Mouse (Mus musculus) central nervous system, embryonic 18 days (tissue): ENCODE measurements around the gene Rpl36al. TPM values are rescaled to one million over a fixed set of nuclear protein-coding genes. Genes with fewer than 3 reads are reported as not detected.

ENCODE experiments used
- polyA plus RNA-seq: library from polyadenylated mRNA; depleted of rRNA; stranded (reverse); fragments of >200 nt; gene quantifications from 2 replicates; pipeline ENCODE4 v1.2.3, GENCODE M21; 2012; rRNA removed

The Rpl36al gene
- polyA plus RNA-seq, result 461 and 465 TPM in 2 replicates

GRCm38 (mm10) chr12:69183583-69184308 is at the start of gene Rpl36al, which contains the start of gene Mgat2:
Gene Rpl36al, minus strand, starts transcription at chr12:69184083.
Gene Mgat2, plus strand, starts transcription at chr12:69184157.

GRCm38 (mm10) chr12:69227776-69228466 is 44.0 kb upstream of the Rpl36al start, which contains the start of gene Pole2:
Gene Pole2, minus strand, starts transcription at chr12:69228195.

GRCm38 (mm10) chr12:69204052-69204833 is 20.4 kb upstream of the Rpl36al start, which contains the start of gene Gm49384:
Gene Gm49384, minus strand, starts transcription at chr12:69204267.

GRCm38 (mm10) chr12:69198164-69198535 is 14.3 kb upstream of the Rpl36al start, which contains the start of gene Dnaaf2:
Gene Dnaaf2, minus strand, starts transcription at chr12:69198429.

GRCm38 (mm10) chr12:69196444-69197377 is 12.8 kb upstream of the Rpl36al start, which contains the start of gene Gm49383:
Gene Gm49383, minus strand, starts transcription at chr12:69197104.

GRCm38 (mm10) chr12:69168461-69169106 is 15.3 kb downstream of the Rpl36al start, which contains the start of gene Lrr1:
Gene Lrr1, plus strand, starts transcription at chr12:69168814.

GRCm38 (mm10) chr12:69158765-69159577 is 24.9 kb downstream of the Rpl36al start, which contains the start of gene Rps29:
Gene Rps29, minus strand, starts transcription at chr12:69159186.

Other genes with a start within 250 kb of the Rpl36al start
- 1,966 and 2,188 TPM in 2 replicates for gene Rps29, start 24.9 kb downstream of the Rpl36al start, polyA plus RNA-seq
- 3.0 and 3.4 TPM in 2 replicates for gene Lrr1, start 15.3 kb downstream of the Rpl36al start, polyA plus RNA-seq
- 20.3 and 20.6 TPM in 2 replicates for gene Mgat2, start 74 bp upstream of the Rpl36al start, polyA plus RNA-seq
- 2.9 and 4.2 TPM in 2 replicates for gene Gm49383, start 13.0 kb upstream of the Rpl36al start, polyA plus RNA-seq
- 4.2 and 4.4 TPM in 2 replicates for gene Dnaaf2, start 14.3 kb upstream of the Rpl36al start, polyA plus RNA-seq
- gene Gm49384, start 20.2 kb upstream of the Rpl36al start, polyA plus RNA-seq, result 3.6 and 4.7 TPM in 2 replicates
- 4.9 and 6.3 TPM in 2 replicates for gene Pole2, start 44.1 kb upstream of the Rpl36al start, polyA plus RNA-seq
- 10.8 and 12.7 TPM in 2 replicates for gene Klhdc1, start 57.1 kb upstream of the Rpl36al start, polyA plus RNA-seq
- gene Klhdc2, start 112.6 kb upstream of the Rpl36al start, polyA plus RNA-seq, result 200 and 210 TPM in 2 replicates
- gene Nemf, start 173.1 kb upstream of the Rpl36al start, polyA plus RNA-seq, result 34.9 and 36.3 TPM in 2 replicates
- gene Arf6, start 188.1 kb upstream of the Rpl36al start, polyA plus RNA-seq, result 61.7 and 62.6 TPM in 2 replicates
- gene Gm9887, start 188.4 kb upstream of the Rpl36al start, polyA plus RNA-seq, result 0.20 and 0.30 TPM in 2 replicates